Mouse (Mus musculus): ENCODE data around the gene Top3b.
"Not testable (repeated sequence)": the region's sequence is repeated elsewhere in the genome, so short reads cannot be mapped to it uniquely, and the experiment has no call there.

Top3b gene

GRCm38 (mm10) chr16:16896382-16897055 is 26.0 kb downstream of the Top3b start, which contains the start of gene Ppm1f:
Ppm1f (plus strand) TSS chr16:16896469.
- intact Hi-C loops (cut with DNase I): no loop called here

DNA sequence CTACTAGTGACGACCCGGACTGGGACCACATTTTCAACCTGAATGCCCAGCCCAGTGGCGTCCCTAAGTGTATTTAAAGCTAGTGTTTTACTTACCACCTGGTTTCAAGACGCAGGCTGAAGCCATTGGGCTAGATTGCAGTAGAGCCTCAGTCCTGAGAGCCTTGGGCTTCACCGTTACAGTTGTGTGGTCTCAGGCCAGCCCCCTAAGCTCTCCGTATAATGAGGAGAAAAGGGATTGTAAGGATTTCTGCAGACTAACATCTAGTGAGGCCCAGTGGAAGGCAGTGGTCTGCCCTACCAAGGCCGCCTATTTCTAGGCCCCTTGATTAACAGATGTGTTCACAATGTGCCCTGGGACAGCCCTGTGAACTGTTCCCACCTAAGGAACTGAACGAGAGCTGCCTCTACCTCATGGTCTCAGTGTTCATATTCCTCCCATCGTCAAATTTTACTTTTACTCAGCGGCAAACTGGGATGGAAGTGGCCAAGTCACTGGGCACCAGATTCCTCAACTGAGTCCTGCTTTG is 26.6 kb downstream of the Top3b start:
- intact Hi-C loops (cut with DNase I): no loop called here

DNA sequence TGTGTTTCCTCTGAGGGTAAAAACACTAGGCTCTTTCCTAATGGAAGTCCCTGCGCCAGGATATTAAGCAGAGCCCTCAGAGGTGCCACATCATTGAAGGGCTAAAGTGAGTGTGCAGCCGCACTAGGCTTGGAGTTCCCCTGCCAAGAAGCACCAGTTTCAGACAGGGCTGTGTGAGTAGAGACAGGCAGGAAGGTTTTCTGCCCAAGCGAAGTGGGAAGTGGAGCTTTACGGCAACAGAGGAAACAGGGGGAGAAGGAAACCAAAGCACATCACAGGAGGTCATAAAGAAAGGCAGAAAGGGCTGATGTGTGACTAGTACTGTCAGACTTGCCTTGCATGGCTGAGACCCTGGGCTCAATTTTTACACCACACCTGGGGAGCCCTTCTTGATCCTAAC is 31.8 kb downstream of the Top3b start:
- intact Hi-C loops (cut with DNase I): no loop called here

DNA sequence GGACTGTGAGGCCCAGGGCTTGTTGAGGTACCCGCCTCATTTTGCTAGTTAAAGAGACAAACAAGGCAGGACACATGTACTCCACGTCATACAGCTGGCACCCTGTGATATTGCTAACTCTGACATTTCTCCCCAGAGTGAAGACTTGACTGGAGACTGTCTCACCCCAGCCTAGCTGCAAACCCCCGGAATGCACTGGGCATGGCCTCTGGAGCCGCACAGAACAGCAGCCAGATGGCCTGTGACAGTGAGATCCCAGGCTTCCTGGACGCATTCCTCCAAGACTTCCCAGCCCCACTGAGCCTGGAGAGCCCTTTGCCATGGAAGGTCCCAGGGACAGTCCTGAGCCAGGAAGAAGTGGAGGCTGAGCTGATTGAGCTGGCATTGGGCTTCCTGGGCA is 32.7 kb downstream of the Top3b start:
- intact Hi-C loops (cut with DNase I): no loop called here

- intact Hi-C loops (cut with DNase I): no loop called here
Observed at GRCm38 (mm10) chr16:16907799-16908198, 37.3 kb downstream of the Top3b start.

DNA sequence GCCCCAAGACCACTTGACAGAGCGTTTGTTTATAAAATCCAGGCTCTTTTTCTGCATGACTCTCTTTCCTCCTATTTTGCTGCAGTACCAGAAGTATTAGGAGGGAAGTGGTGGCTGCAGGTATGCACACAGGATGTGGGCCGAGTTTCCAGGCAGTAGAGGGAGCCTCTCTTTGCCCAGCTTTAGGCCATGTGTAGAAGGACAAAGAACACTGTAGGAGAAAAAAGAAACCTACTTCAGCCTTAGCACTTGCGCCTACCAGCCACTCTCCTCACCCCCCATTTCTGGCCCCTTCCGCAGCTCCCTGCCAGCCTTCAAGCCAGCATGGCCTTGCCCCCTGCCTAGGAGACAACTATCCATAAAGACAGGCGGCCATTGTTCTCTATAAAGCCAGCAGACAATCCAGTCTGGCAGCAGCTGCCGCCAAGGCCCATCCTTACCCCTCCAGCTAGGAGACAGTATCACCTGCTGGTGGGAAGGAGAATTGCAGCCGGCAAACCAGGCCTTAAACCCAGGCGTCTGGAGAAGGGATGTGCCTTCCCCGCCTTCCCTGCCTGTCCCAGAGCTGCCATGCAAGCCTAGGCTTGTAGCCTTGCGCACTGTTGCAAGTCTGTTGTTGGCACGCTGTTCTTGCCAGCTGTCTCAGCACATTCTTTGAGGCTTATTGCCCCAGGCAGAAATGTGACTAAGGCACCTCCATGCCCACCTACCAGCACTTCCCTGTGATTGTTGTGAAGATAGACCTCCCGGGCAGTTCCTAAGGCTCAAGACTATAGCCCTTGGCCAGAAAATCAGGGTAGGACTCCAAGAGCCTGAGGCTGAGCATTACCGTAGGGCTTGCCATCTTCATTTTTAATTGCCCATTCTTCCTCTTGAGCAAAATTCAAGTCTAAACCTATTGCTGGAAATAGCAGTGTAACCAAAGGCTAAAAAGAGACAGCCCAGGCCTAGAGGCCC is 41.4 kb downstream of the Top3b start:
- intact Hi-C loops (cut with DNase I): loop anchor here (2.0 kb wide), 1 partner anchor 57 kb away; no protein-coding TSS in a partner anchor

DNA sequence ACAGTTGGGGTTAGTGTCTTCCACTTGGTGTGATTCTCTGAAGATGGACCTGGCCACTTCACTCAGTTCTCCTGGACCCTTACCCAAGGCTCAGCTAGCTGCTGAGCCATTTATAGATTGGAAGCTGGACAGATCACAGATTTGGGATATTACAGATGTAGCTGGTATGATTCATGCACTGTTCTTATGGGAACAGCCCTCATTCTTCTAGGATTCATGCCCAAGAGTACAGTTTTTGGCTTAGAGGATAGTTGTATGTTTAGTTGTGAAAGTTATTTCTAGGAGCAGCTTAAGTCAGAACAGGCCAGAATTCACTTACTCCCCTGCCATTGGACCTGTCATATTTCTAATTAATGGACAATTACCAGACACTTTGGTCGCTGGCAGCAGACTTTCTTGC is 42.9 kb downstream of the Top3b start:
- intact Hi-C loops (cut with DNase I): loop anchor here (2.0 kb wide), 1 partner anchor 59 kb away; no protein-coding TSS in a partner anchor

GRCm38 (mm10) chr16:16918441-16919117 is 48.0 kb downstream of the Top3b start:
- intact Hi-C loops (cut with DNase I): no loop called here

GRCm38 (mm10) chr16:16921021-16921435 is 50.5 kb downstream of the Top3b start:
- intact Hi-C loops (cut with DNase I): loop anchor here (5.0 kb wide), 1 partner anchor 61 kb away; the partner anchor contains the start of gene Mapk1

- intact Hi-C loops (cut with DNase I): loop anchor here (5.0 kb wide), 1 partner anchor 58 kb away; the partner anchor contains the start of gene Mapk1
Observed at GRCm38 (mm10) chr16:16924481-16924880, 53.9 kb downstream of the Top3b start.

DNA sequence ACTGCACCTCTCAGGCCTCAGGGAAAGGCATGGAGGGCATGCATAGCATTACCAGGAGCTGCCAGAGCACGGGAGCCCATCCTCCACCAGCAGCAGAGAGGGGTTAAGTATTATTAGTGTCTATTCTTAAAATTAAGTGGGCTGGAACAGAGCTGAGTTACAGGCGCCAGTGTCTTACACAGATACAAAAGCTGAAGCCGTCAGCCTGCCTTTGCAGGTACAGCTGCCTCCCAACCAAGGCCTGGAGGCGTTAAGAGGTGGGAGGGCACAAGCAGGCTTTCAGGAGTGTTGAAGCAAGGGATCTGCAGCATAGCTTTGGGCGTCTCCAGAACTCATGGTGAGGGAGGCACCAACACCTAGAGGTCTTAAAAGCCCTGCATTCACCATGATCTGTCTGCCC is 56.0 kb downstream of the Top3b start:
- intact Hi-C loops (cut with DNase I): no loop called here

DNA sequence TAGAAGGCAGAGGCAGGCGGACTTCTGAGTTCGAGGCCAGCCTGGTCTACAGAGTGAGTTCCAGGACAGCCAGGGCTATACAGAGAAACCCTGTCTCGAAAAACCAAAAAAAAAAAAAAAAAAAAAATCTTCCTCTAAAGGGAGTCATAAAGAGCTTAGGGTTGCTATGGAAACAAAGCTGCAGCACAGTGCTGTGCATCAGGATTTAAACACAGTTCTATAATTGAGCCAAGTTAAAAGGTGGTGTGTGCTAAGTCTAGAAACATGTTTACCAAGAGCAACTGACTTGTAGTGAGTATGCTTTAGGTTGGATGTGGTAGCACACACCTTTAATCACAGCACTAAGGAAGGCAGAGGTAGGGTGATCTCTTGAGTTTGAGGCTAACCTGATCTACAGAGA is 58.4 kb downstream of the Top3b start:
- intact Hi-C loops (cut with DNase I): not testable (repeated sequence)

DNA sequence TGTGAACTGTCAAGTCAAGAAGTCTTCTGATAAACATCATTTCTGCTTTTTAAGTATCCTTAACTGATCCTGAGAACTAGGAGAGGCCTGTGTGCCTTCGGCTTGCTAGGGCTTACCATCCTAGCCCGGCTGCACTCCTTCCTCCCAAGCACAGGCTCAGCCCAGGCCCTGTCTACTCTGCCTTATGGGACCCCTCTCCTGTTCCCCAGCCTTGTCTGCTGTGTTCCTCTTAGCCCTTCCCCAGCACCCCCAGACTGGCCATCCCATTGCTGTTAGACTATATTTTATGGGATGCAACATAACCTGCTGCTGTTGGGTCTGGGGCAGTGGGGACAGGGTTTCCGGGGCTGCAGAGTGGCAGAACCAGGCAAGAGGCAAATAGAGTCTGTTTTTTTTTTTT is 59.8 kb downstream of the Top3b start:
- intact Hi-C loops (cut with DNase I): loop anchor here (5.0 kb wide), 1 partner anchor 47 kb away; no protein-coding TSS in a partner anchor

DNA sequence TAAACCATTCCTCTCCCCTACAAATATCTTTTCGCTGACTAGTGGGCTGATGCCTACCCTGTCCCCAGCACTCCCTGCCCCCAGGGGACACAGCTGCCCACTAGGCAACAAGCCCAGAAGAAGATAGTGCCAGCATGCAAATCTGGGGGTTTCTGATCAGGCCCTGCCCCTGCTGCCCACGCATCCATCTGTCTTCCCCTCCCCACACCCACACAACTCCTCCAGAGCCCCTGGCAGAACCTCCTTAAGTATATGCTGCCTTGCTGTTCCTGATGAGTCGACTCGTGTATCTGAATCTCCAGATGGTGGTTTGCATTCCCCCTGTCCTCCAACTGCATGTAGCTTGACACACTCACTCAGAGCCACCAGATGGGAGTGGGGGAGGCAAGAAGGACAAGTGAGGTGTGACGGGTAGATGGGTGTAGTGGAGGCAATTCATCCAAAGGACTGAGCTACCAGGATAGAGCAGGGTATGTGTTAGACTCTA is 60.3 kb downstream of the Top3b start:
- intact Hi-C loops (cut with DNase I): loop anchor here (5.0 kb wide), 1 partner anchor 46 kb away; no protein-coding TSS in a partner anchor

DNA sequence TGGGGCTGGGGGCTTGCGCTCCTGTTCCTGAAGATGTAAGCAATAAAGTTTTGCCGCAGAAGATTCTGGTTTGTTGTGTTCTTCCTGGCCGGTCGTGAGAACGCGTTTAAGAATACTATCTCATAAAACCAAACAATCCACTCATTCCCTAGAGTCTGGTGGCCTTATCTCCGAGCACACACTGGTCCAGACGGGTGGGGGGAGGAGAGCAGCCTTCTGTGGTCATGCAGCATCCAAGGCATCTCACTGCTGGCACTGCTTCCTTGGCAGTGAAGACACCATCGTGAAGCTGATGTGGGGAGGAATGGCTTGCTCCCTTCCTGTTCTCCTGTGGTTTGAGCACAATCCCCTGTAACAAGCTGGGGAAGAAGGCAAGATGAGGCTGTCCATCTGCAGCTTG is 69.0 kb downstream of the Top3b start:
- intact Hi-C loops (cut with DNase I): no loop called here

GRCm38 (mm10) chr16:16941078-16941477 is 70.5 kb downstream of the Top3b start:
- intact Hi-C loops (cut with DNase I): no loop called here

All from adrenal gland (tissue).